Mouse (Mus musculus) G1E-ER4 (cell line): ENCODE measurements around the gene Ncbp3. TPM values are rescaled to one million over a fixed set of nuclear protein-coding genes. Genes with fewer than 3 reads are reported as not detected.

ENCODE experiments used
- GATA1 ChIP-seq: IDR thresholded peaks from one replicate; pipeline ENCODE4 v1.8.0; 2012; ENCODE audit warnings: low read length, inconsistent platforms
- polyA plus RNA-seq: library from polyadenylated mRNA; stranded (reverse); fragments of >175 nt; gene quantifications from 2 replicates; pipeline ENCODE4 v1.2.3, GENCODE M21; 2012

The Ncbp3 gene
- polyA plus RNA-seq, 1 experiment = 12.0 TPM

DNA sequence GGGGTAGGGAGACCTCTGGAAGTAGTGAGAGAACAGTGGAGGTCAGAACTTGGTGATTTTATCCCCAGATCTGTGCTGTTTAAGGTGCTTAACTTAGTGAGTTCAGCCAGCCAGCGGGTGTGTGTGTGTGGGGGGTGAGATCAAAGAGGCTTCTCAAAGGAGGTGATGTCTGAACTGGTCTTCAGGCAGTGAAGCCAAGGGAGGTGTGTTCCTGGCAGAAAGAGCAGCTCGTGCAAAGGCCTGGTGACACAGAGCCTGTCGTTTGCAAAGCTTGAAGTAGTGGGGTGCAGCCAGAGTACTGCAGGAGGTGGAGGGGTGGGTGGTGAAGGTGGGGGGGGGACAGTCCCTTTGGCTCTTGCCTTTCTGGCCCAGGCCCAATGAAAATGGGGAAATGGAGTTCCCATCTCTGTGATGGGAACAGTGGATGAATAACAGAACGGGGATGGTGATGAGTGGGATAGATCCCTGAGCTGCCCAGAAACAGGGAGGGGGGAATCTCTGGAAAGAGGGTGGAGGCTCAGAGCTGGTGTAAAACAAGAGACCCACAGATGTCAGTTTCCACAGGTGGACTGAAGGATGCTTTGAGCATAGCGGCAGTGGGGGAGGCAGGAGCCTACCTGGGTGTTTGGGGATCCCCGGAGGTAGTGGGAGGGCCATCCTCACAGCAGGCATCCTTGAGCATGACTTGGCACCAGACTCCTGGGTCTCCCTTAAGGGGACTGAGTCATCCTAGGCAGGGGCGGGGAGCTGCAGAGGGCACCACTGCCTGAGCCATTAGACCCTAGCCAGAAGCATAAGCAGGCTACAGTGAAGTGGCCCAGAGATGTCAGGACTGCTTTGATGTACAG, 26.4 kb upstream of the Ncbp3 start:
- TF ChIP-seq GATA1 = no peak

DNA sequence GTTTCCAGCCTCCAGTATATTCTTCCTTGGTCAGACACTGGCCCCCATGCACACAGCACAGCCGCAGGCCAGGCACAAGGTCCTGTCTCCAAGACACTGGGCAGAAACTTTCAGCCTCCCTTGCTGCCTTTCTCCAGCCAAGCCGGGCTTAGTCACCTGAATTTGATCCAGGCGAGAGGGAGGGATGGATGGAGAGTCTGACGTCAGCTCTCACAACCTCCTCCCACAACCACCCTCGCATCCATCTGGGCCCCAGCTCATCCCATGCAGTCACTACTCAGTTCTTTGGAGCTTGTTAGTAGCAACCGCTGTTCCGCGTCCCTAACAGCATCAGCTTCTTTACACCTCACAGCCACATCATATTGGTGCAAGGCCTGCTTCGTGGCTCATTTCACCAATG, 24.5 kb upstream of the Ncbp3 start:
- no peak for TF ChIP-seq GATA1

DNA sequence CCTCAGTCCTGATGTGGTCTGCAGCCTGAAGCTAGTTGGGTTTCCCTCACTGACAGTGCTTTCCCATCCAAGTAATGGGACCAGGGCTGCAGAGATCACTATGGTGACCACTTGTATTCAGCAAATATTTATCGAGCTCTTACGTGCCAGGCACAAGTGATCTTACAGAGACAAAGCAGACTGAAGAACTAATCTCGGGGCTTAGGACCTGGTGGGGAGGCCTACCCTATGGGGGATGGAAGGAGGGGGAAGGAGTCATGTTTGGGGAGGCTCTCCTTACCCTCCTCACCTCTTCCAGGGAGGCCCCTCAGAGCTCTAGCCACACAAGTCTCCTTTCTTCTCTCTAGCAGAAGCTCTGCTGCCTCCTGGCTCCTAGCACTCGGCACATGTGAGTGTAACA, 23.8 kb upstream of the Ncbp3 start:
- no peak for TF ChIP-seq GATA1

- TF ChIP-seq GATA1 = no peak
Measured at GRCm38 (mm10) chr11:73024236-73024904, 23.2 kb upstream of the Ncbp3 start.

DNA sequence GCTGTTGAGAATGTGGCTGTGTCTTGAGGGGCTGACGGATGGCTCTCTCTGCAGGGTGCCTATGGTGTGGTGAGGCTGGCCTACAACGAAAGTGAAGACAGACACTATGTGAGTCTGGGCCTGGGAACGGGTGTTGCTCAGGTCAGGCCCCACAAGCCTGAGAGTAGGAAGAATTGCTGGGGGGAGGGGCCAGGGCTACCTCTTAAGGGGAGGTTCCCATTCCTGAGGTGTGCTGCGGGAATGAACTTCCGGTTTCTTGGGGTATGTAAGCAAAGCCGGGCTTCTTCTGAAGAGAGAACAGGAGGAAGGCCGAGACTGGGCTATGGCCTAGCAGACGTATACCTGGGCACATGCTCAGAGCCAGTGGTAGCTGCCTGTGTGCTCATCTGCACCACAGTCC, 20.6 kb upstream of the Ncbp3 start:
- no peak for TF ChIP-seq GATA1

GRCm38 (mm10) chr11:73030821-73031498, 16.6 kb upstream of the Ncbp3 start:
- TF ChIP-seq GATA1 = no peak

DNA sequence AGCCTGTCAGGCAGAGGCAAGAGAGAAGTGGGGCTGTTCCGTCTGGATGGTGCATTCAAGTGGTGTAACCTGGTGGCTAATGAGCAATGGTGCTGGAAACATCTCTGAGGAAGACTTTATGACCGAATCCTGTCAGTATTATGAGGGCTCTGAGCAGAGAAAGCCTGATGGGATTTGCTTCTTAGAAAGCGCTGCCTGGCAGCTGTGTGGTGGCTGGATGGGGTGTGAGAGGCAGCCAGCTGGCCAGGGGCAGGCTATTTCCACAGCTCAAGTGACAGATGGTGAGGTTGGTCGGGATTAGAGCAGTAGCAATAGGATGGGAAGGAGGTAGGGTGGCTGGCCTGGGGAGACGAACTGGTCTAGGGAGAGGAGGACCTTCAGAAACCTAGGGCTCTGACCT, 16.0 kb upstream of the Ncbp3 start:
- no peak for TF ChIP-seq GATA1

GRCm38 (mm10) chr11:73036077-73036476, 11.5 kb upstream of the Ncbp3 start:
- TF ChIP-seq GATA1 = no peak

GRCm38 (mm10) chr11:73036889-73037288, 10.7 kb upstream of the Ncbp3 start:
- no peak for TF ChIP-seq GATA1

DNA sequence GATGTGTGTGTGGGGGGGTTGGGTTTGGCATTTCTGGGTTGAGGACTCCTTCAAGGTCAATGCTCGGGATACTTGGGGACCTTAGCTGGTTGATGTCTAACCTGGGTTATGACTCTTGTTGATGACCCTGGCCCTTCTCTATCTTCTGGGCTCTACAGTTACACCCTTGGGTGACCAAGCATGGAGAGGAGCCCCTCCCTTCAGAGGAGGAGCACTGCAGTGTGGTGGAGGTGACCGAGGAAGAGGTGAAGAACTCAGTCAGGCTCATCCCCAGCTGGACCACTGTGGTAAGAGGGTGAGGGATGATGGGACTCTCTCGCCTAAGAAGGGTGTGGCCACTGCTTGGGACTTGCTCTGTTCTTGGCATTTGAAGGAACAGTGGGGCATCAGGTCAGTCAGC, 9.9 kb upstream of the Ncbp3 start:
- TF ChIP-seq GATA1 = no peak

DNA sequence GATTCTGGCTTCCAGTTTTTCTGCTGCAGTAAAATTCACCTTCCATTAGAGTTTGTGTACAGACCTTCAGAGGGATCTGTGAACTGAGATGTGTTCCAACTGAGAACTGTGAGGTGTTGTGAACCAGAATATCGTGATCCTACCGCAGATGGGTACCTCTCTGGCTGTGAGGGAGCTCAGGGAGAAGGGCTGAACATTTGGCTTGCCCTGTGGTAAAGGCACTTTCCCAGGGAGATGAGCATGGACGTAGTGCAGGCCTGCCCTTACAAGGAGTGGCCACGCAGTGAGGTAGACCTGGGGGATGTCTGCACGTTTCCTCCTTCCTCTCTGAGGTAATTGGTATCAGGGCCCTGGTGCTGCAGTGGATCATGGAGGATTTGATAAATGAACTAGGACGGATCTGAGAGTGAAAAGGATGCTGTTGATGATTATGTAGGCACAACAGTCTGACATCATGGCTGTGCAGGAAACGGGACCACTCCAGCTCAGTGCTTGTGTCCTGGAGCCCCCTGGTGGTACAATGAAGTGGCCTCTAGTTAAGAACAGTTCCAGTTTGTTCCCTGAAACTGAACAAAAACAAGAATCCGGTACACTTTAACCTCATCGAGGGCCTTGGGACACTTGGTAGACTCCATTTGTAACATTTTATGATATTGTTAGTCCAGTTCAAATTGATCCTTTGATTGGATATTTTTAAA, 8.3 kb upstream of the Ncbp3 start:
- TF ChIP-seq GATA1 = no peak

GRCm38 (mm10) chr11:73044229-73044755, 3.3 kb upstream of the Ncbp3 start:
- TF ChIP-seq GATA1 = no peak

DNA sequence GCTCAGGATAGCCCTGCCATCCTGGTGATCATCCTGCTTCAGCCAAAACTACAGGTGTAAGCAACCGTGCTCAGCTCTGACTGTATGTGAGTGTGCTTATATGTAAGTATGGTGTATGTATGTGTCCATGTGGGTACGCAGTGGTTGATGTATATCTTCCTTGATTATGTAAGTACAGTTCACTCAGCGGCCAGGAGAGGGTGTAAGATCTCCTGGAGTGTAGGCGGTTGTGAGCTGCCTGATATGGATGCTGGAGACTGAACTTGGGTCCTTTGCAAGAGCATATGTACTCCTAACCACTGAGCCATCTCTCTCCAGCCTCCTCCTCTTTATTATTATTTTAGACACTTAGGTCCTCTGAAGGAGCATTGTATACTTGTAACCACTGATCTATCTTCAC, 2.8 kb upstream of the Ncbp3 start:
- no peak for TF ChIP-seq GATA1

DNA sequence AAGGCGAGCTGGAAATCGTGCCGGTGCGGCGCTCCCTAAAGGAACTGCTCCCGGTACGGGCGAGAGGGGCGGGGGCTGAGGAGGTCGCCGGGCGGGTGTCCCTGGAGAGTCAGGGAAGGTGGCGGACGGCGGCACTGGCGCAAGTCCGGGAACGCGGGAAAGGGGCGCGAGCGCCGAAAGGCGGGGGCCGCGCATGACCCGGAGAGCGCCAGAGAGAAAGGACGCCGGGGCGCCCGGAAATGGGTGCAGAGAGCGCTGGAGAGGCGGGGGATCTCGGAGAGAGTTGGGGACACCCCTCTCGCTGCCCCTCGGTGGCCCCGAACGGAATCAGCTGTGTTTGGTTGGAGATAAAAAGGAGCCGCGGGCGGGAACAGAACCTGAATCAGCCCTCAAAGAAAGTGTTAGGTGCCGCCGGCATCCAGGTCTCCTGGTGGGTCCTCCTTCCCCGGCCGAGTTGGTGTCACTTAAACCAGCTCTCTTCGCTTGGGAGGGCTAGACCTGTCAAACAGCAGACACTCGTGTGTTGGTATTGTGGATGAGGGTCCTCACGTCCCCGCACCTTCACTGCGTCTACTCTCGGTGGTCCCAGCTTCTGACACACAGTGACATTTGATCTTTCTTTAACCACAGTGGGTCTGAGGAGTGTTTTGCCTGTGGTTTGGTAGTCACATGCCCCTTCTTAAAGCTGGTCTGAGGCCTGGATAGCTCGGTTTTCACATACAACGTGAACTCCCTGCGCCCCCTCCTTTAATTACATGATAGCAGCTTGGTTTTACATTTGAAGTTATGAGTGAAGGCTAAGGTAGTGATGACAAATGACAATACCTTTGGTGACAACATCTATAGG, 670 bp downstream of the Ncbp3 start:
- no peak for TF ChIP-seq GATA1

- no peak for TF ChIP-seq GATA1
Measured at GRCm38 (mm10) chr11:73049335-73049734, 1.8 kb downstream of the Ncbp3 start.
